Mouse (Mus musculus) cerebral cortex, adult 2 months (tissue): Measurements from ENCODE around the gene Creb5.

Source experiments
- WGBS: fragments of 180-500 bp; shearing (Covaris S2); methylation state at CpG from one replicate; pipeline ENCODE4 v1.1.7; 2018; 5-methylcytosine and 5-hydroxymethylcytosine counted together

The Creb5 gene

GRCm38 (mm10) chr6:53698128-53698749 lies 411.2 kb downstream of the Creb5 start:
- WGBS, result 35% methylated on average over 15 of the region's 15 CpGs

- WGBS, result 63% methylated on average over 2 of the region's 2 CpGs
These were observed 417.4 kb downstream of the Creb5 start for GRCm38 (mm10) chr6:53704440-53704839.

- 90% methylated on average over 10 of the region's 10 CpGs for WGBS
These were observed 419.7 kb downstream of the Creb5 start for GRCm38 (mm10) chr6:53706604-53707330.

- 82% methylated on average over 5 of the region's 5 CpGs for WGBS
These were observed 420.7 kb downstream of the Creb5 start for GRCm38 (mm10) chr6:53707795-53708194.

- WGBS, result 82% methylated on average over 14 of the region's 14 CpGs
These were observed 422.8 kb downstream of the Creb5 start for GRCm38 (mm10) chr6:53709694-53710442.

- 89% methylated on average over 5 of the region's 5 CpGs for WGBS
These were observed 423.5 kb downstream of the Creb5 start for GRCm38 (mm10) chr6:53710560-53710959.

GRCm38 (mm10) chr6:53713152-53713551 lies 426.1 kb downstream of the Creb5 start:
- WGBS, result 71% methylated on average over 9 of the region's 9 CpGs

- 95% methylated on average over 9 of the region's 9 CpGs for WGBS
These were observed 427.8 kb downstream of the Creb5 start for GRCm38 (mm10) chr6:53714908-53715321.

GRCm38 (mm10) chr6:53716013-53716412 lies 428.9 kb downstream of the Creb5 start:
- 90% methylated on average over 9 of the region's 9 CpGs for WGBS

GRCm38 (mm10) chr6:53720009-53720408 lies 432.9 kb downstream of the Creb5 start:
- WGBS, result 95% methylated on average over 3 of the region's 3 CpGs

- whole genome bisulfite sequencing, result 11% methylated on average over 9 of the region's 9 CpGs
These were observed 434.5 kb downstream of the Creb5 start for GRCm38 (mm10) chr6:53721595-53721994.

- 80% methylated on average over 4 of the region's 4 CpGs for WGBS
These were observed 435.6 kb downstream of the Creb5 start for GRCm38 (mm10) chr6:53722694-53723093.

- WGBS, result 37% methylated on average over 7 of the region's 7 CpGs
These were observed 443.4 kb downstream of the Creb5 start for GRCm38 (mm10) chr6:53730487-53730886.

- WGBS, result 30% methylated on average over 5 of the region's 5 CpGs
These were observed 444.0 kb downstream of the Creb5 start for GRCm38 (mm10) chr6:53730996-53731485.

- WGBS, result 91% methylated on average over 1 of the region's 1 CpGs
These were observed 446.5 kb downstream of the Creb5 start for GRCm38 (mm10) chr6:53733546-53733945.

GRCm38 (mm10) chr6:53733999-53734398 lies 446.9 kb downstream of the Creb5 start:
- 52% methylated on average over 4 of the region's 4 CpGs for WGBS

GRCm38 (mm10) chr6:53735696-53736095 lies 448.6 kb downstream of the Creb5 start:
- 80% methylated on average over 6 of the region's 6 CpGs for WGBS

GRCm38 (mm10) chr6:53741222-53741621 lies 454.2 kb downstream of the Creb5 start:
- 76% methylated on average over 3 of the region's 3 CpGs for WGBS
